Mouse (Mus musculus) cerebellum, adult 2 months (tissue): ENCODE measurements around the gene Gm1043. TPM values are rescaled to one million over a fixed set of nuclear protein-coding genes. Genes with fewer than 3 reads are reported as not detected.

Experiments used
- DNase-seq, 2 experiments: peaks; one replicate each; pipeline ENCODE4 v3.0.0; 2021
- H3K27ac ChIP-seq: fragments of 200-500 bp; 2 replicates; pipeline ENCODE4 v1.5.1; 2012; ENCODE audit warnings: low read length, control low read depth, inconsistent platforms; ENCODE audit not compliant: insufficient read depth
- H3K27me3 ChIP-seq: fragments of 200-500 bp; 2 replicates; pipeline ENCODE4 v1.6.1; 2012; ENCODE audit warnings: inconsistent platforms, mild to moderate bottlenecking, low read length, moderate library complexity; ENCODE audit not compliant: control insufficient read depth, insufficient read depth
- H3K4me1 ChIP-seq: fragments of 200-500 bp; 2 replicates; pipeline ENCODE4 v1.6.1; 2011; ENCODE audit warnings: low read length; ENCODE audit not compliant: control insufficient read depth, insufficient read depth
- H3K4me3 ChIP-seq: fragments of 200-500 bp; replicated peaks from 2 replicates; pipeline ENCODE3; 2011; ENCODE audit warnings: mild to moderate bottlenecking, low read depth, low read length, control low read depth; ENCODE audit not compliant: insufficient read depth
- CTCF ChIP-seq: fragments of 200-500 bp; IDR thresholded peaks from 2 replicates; pipeline ENCODE4 v1.5.1; 2011; ENCODE audit warnings: low read depth, mild to moderate bottlenecking, control low read depth, low read length, moderate library complexity, borderline replicate concordance; ENCODE audit not compliant: insufficient read depth
- POLR2A ChIP-seq: fragments of 200-500 bp; IDR thresholded peaks from 2 replicates; pipeline ENCODE4 v1.6.1; 2011; ENCODE audit warnings: low read length, control low read depth, borderline replicate concordance; ENCODE audit not compliant: insufficient read depth
- WGBS: fragments of 180-500 bp; shearing (Covaris S2); methylation state at CpG from one replicate; pipeline ENCODE4 v1.1.7; 2018; 5-methylcytosine and 5-hydroxymethylcytosine counted together
- polyA plus RNA-seq: library from polyadenylated mRNA; depleted of rRNA; stranded (reverse); fragments of >200 nt; gene quantifications from 2 replicates; pipeline ENCODE4 v1.2.3, GENCODE M21; 2012

Gene Gm1043
- polyA plus RNA-seq, 1 experiment, result 6.0 TPM

- TF ChIP-seq CTCF (no peak), POLR2A (no peak)
- Histone ChIP-seq H3K4me3 (no peak overlapping the region), H3K27ac (no peak overlapping the region), H3K27me3 (no peaks in the 10 kb centered on the region), H3K4me1 (no peaks in the 10 kb centered on the region)
- no peak for DNase-seq
- 81% methylated on average over 1 of the region's 1 CpGs for WGBS
Measured at GRCm38 (mm10) chr5:37180624-37181023, 95.5 kb downstream of the Gm1043 start.

- H3K27me3 ChIP-seq, result no peaks in the 10 kb centered on the region
- H3K4me3 ChIP-seq, result no peak overlapping the region
- no peak for DNase-seq
- 74% methylated on average over 7 of the region's 7 CpGs for WGBS
- TF ChIP-seq CTCF (no peak), POLR2A (no peak)
- no peaks in the 10 kb centered on the region for H3K4me1 ChIP-seq
- no peak overlapping the region for H3K27ac ChIP-seq
Measured at GRCm38 (mm10) chr5:37184605-37185004, 99.4 kb downstream of the Gm1043 start.

DNA sequence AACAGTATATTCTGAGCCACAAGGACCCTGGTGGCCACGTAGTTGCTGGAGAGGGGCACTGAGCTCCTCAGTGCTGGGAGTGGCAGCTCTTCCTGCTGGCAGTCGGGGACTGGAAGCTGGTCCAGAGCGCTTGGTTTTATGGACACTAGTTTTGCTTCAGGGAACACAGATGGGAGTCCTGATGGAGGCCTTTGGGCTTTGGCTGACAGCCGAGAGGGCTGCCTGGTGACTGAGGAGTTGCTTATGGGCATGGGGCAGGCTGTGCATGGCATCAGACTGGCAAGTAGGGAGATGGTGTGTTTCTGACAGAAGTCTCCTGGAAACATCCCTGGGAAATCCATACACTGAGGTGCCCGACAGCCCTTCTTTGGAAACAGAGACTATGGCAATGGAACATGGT is 105.2 kb downstream of the Gm1043 start:
- TF ChIP-seq CTCF, result no peak
- TF ChIP-seq POLR2A, result no peak
- H3K27ac ChIP-seq, result no peak overlapping the region
- H3K27me3 ChIP-seq, result no peaks in the 10 kb centered on the region
- peak; percentile 46 to 65 for DNase-seq
- 13% methylated on average over 5 of the region's 5 CpGs for WGBS
- H3K4me3 ChIP-seq, result no peak overlapping the region
- peaks cover 7% of the 10 kb centered on the region; the same call in 1 of the 2 replicates for H3K4me1 ChIP-seq

GRCm38 (mm10) chr5:37196196-37196595 is 111.0 kb downstream of the Gm1043 start:
- H3K27me3 ChIP-seq, result no peaks in the 10 kb centered on the region
- TF ChIP-seq POLR2A (no peak), CTCF (no peak)
- 60% methylated on average over 8 of the region's 8 CpGs for WGBS
- DNase-seq, result no peak
- no peak overlapping the region for H3K4me3 ChIP-seq
- peaks cover 10% of the 10 kb centered on the region for H3K4me1 ChIP-seq
- no peak overlapping the region for H3K27ac ChIP-seq

DNA sequence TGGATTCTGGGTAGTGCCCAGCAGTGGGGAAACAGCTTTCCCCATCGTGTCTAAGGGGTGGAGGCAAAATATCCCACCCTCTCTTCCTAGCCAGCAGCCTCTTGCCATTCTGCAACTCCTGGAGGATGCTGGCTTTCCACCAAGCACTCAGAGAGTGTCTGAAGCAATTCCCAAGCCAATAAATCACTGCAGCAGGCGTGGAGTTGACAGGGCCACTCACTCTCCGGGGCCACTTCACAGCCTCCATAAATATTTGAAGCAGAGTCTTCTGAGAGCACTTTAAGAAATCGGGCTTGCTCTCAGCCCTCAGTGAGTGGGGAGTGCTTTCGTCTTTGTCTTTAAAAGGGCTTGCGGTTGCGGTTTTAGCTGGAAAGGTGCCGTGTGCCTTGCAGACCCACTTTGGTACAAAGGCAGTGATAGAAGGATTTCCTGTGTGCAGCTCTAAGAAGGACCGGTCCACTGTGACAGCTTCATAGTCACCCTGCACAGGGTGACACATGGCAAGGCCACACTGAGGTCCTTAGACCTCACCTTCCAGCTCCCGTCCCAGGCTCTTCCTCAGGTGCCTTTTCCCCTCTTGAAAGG is 111.6 kb downstream of the Gm1043 start:
- TF ChIP-seq POLR2A (no peak), CTCF (no peak)
- DNase-seq, result no peak
- peaks cover 10% of the 10 kb centered on the region for H3K4me1 ChIP-seq
- no peaks in the 10 kb centered on the region for H3K27me3 ChIP-seq
- WGBS, result 56% methylated on average over 10 of the region's 10 CpGs
- no peak overlapping the region for H3K27ac ChIP-seq
- no peak overlapping the region for H3K4me3 ChIP-seq

DNA sequence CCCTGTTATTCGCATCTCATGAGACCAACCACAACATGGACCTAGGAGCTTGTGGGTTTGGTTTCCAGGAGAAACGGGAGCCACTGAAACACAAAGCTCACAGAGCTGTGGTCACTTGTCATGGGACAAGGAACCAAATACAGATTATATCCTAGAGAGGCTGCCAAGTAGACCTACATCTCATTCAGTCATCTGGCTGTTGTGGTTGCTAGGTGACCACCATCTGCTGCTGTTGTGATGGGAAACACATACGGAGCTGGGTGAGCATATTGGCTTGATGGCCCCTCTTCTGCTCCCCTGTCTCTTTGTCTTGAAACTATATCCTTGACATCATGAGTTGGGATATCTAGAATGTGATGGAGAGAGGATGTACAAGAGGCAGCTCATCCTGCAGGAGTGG is 112.3 kb downstream of the Gm1043 start:
- peaks cover 10% of the 10 kb centered on the region for H3K4me1 ChIP-seq
- TF ChIP-seq CTCF (no peak), POLR2A (no peak)
- 70% methylated on average over 3 of the region's 3 CpGs for WGBS
- H3K27ac ChIP-seq, result no peak overlapping the region
- no peak for DNase-seq
- H3K27me3 ChIP-seq, result no peaks in the 10 kb centered on the region
- no peak overlapping the region for H3K4me3 ChIP-seq

- no peak for TF ChIP-seq CTCF
- no peak for TF ChIP-seq POLR2A
Measured at GRCm38 (mm10) chr5:37198011-37198688, 113.0 kb downstream of the Gm1043 start.

GRCm38 (mm10) chr5:37202285-37202684 is 117.1 kb downstream of the Gm1043 start:
- Histone ChIP-seq H3K27ac (no peak overlapping the region), H3K27me3 (no peaks in the 10 kb centered on the region), H3K4me1 (peaks cover 10% of the 10 kb centered on the region), H3K4me3 (no peak overlapping the region)
- no peak for DNase-seq
- 53% methylated on average over 1 of the region's 1 CpGs for WGBS
- TF ChIP-seq POLR2A, result no peak
- no peak for TF ChIP-seq CTCF

More at GRCm38 (mm10) chr5:37198011-37198688, 113.0 kb downstream of the Gm1043 start:
- no peak overlapping the region for H3K27ac ChIP-seq
- H3K4me1 ChIP-seq, result peaks cover 10% of the 10 kb centered on the region
- WGBS, result 42% methylated on average over 2 of the region's 2 CpGs
- no peak overlapping the region for H3K4me3 ChIP-seq
- H3K27me3 ChIP-seq, result no peaks in the 10 kb centered on the region
- no peak for DNase-seq
